Mouse (Mus musculus) stomach, embryonic 14.5 days (tissue): ENCODE data around the gene Tcte3. TPM values are rescaled to one million over a fixed set of nuclear protein-coding genes. Genes with fewer than 3 reads are reported as not detected.
A peak's percentile ranks its signal among the peaks of the same experiment; 100 is the strongest.

Experiments
- ATAC-seq: fragments of 200-750 bp; cut with Nextera tagmentation; 2 replicates; pipeline ENCODE4 v1.8.0; 2017; ENCODE audit warnings: low read depth, moderate TSS enrichment; ENCODE audit not compliant: insufficient number of reproducible peaks, insufficient read depth, low FRiP score
- H3K27ac ChIP-seq: fragments of 300-500 bp; sonication (generic); 2 replicates; pipeline ENCODE4 v1.5.1; 2014; ENCODE audit warnings: mild to moderate bottlenecking, low read length, moderate library complexity, mixed read lengths
- H3K27me3 ChIP-seq: fragments of 300-500 bp; sonication (generic); 2 replicates; pipeline ENCODE4 v1.6.1; 2014; ENCODE audit warnings: low read length, control low read depth, mixed read lengths; ENCODE audit not compliant: control insufficient read depth, insufficient read depth
- H3K36me3 ChIP-seq: fragments of 300-500 bp; sonication (generic); 2 replicates; pipeline ENCODE4 v1.6.1; 2014; ENCODE audit warnings: mild to moderate bottlenecking, control low read depth, low read length, moderate library complexity, mixed read lengths; ENCODE audit not compliant: control insufficient read depth, insufficient read depth
- H3K4me1 ChIP-seq: fragments of 300-500 bp; sonication (generic); 2 replicates; pipeline ENCODE4 v1.6.1; 2014; ENCODE audit warnings: low read length, control low read depth, mixed read lengths; ENCODE audit not compliant: control insufficient read depth, insufficient read depth
- H3K4me2 ChIP-seq: fragments of 300-500 bp; sonication (generic); replicated peaks from 2 replicates; pipeline ENCODE4 v1.6.1; 2014; ENCODE audit warnings: low read depth, low read length, control low read depth
- H3K4me3 ChIP-seq: fragments of 300-500 bp; sonication (generic); 2 replicates; pipeline ENCODE4 v1.5.1; 2014; ENCODE audit warnings: low read depth, low read length, control low read depth
- H3K9ac ChIP-seq: fragments of 300-500 bp; sonication (generic); replicated peaks from 2 replicates; pipeline ENCODE4 v1.6.1; 2014; ENCODE audit warnings: low read depth, mild to moderate bottlenecking, control low read depth, low read length, moderate library complexity, mixed read lengths
- H3K9me3 ChIP-seq: fragments of 300-500 bp; sonication (generic); 2 replicates; pipeline ENCODE4 v1.6.1; 2016; ENCODE audit warnings: low read depth, low read length, control low read depth; ENCODE audit not compliant: control insufficient read depth
- whole genome bisulfite sequencing: fragments of 180-500 bp; shearing (Covaris S2); extraction: QIAGEN DNeasy Blood & Tissue Kit; methylation state at CpG from one replicate; pipeline ENCODE4 v1.1.7; 2014; 5-methylcytosine and 5-hydroxymethylcytosine counted together
- polyA plus RNA-seq: library from polyadenylated mRNA; unstranded; fragments of >200 nt; fragmentation: Nextera tagmentation; extraction: Ambion mirVana; gene quantifications from 2 replicates; pipeline ENCODE4 v1.2.1, GENCODE M21; 2014

The Tcte3 gene
- polyA plus RNA-seq, 1 experiment from 2014 or later, result not detected

GRCm38 (mm10) chr17:15069124-15069523 lies 27.8 kb upstream of the Tcte3 start:
- ATAC-seq, result no peak
- Histone ChIP-seq H3K4me1 (peaks cover 6% of the 10 kb centered on the region; the same call in 1 of the 2 replicates), H3K27me3 (no peaks in the 10 kb centered on the region), H3K27ac (no peak overlapping the region), H3K9ac (no peak overlapping the region), H3K4me2 (no peak overlapping the region), H3K36me3 (no peaks in the 10 kb centered on the region), H3K4me3 (no peak overlapping the region), H3K9me3 (no peaks in the 10 kb centered on the region)
- 53% methylated on average over 2 of the region's 2 CpGs for WGBS

GRCm38 (mm10) chr17:15068040-15068792 lies 26.9 kb upstream of the Tcte3 start:
- no peak for ATAC-seq
- Histone ChIP-seq H3K27ac (no peak overlapping the region), H3K27me3 (no peaks in the 10 kb centered on the region), H3K4me1 (peaks cover 6% of the 10 kb centered on the region; the same call in 1 of the 2 replicates), H3K36me3 (peaks cover 4% of the 10 kb centered on the region; the same call in 1 of the 2 replicates), H3K4me3 (no peak overlapping the region), H3K4me2 (no peak overlapping the region), H3K9ac (no peak overlapping the region), H3K9me3 (no peaks in the 10 kb centered on the region)
- WGBS, result 58% methylated on average over 8 of the region's 8 CpGs

- Histone ChIP-seq H3K27me3 (no peaks in the 10 kb centered on the region), H3K27ac (no peak overlapping the region), H3K4me2 (no peak overlapping the region), H3K4me1 (peaks cover 6% of the 10 kb centered on the region; the same call in 1 of the 2 replicates), H3K36me3 (peaks cover 4% of the 10 kb centered on the region; the same call in 1 of the 2 replicates), H3K9me3 (no peaks in the 10 kb centered on the region), H3K4me3 (no peak overlapping the region), H3K9ac (no peak overlapping the region)
- WGBS, result 68% methylated on average over 1 of the region's 1 CpGs
- no peak for ATAC-seq
These were observed 25.6 kb upstream of the Tcte3 start for GRCm38 (mm10) chr17:15066911-15067310.

GRCm38 (mm10) chr17:15066066-15066465 lies 24.8 kb upstream of the Tcte3 start:
- WGBS, result 46% methylated on average over 6 of the region's 6 CpGs

GRCm38 (mm10) chr17:15065391-15066024 lies 24.2 kb upstream of the Tcte3 start:
- Histone ChIP-seq H3K36me3 (peaks cover 4% of the 10 kb centered on the region; the same call in 1 of the 2 replicates), H3K4me1 (peaks cover 6% of the 10 kb centered on the region; the same call in 1 of the 2 replicates), H3K9me3 (no peaks in the 10 kb centered on the region), H3K27ac (no peak overlapping the region), H3K4me3 (no peak overlapping the region), H3K4me2 (peak overlapping the region; percentile 27; the same call in 1 of the 2 replicates), H3K9ac (no peak overlapping the region), H3K27me3 (no peaks in the 10 kb centered on the region)
- 40% methylated on average over 13 of the region's 13 CpGs for WGBS
- ATAC-seq, result peak; percentile 36; the same call in 1 of the 2 replicates

More at GRCm38 (mm10) chr17:15066066-15066465, 24.8 kb upstream of the Tcte3 start:
- H3K9me3 ChIP-seq, result no peaks in the 10 kb centered on the region
- H3K27ac ChIP-seq, result no peak overlapping the region
- no peak overlapping the region for H3K4me3 ChIP-seq
- H3K36me3 ChIP-seq, result peaks cover 4% of the 10 kb centered on the region; the same call in 1 of the 2 replicates
- no peaks in the 10 kb centered on the region for H3K27me3 ChIP-seq
- no peak overlapping the region for H3K9ac ChIP-seq
- ATAC-seq, result peak; percentile 60; the same call in 1 of the 2 replicates
- H3K4me2 ChIP-seq, result peak overlapping the region; percentile 27; the same call in 1 of the 2 replicates
- H3K4me1 ChIP-seq, result peaks cover 6% of the 10 kb centered on the region; the same call in 1 of the 2 replicates

- Histone ChIP-seq H3K4me3 (no peak overlapping the region), H3K27ac (no peak overlapping the region), H3K27me3 (no peaks in the 10 kb centered on the region), H3K36me3 (peaks cover 4% of the 10 kb centered on the region; the same call in 1 of the 2 replicates), H3K4me1 (no peaks in the 10 kb centered on the region), H3K4me2 (no peak overlapping the region), H3K9ac (no peak overlapping the region), H3K9me3 (no peaks in the 10 kb centered on the region)
- WGBS, result 85% methylated on average over 6 of the region's 6 CpGs
- no peak for ATAC-seq
These were observed 19.1 kb upstream of the Tcte3 start for GRCm38 (mm10) chr17:15060356-15060755.

GRCm38 (mm10) chr17:15059646-15060045 lies 18.4 kb upstream of the Tcte3 start:
- no peaks in the 10 kb centered on the region for H3K9me3 ChIP-seq
- H3K36me3 ChIP-seq, result peaks cover 4% of the 10 kb centered on the region; the same call in 1 of the 2 replicates
- no peak overlapping the region for H3K9ac ChIP-seq
- no peak overlapping the region for H3K4me2 ChIP-seq
- H3K27me3 ChIP-seq, result no peaks in the 10 kb centered on the region
- no peaks in the 10 kb centered on the region for H3K4me1 ChIP-seq
- WGBS, result 92% methylated on average over 14 of the region's 14 CpGs
- no peak overlapping the region for H3K27ac ChIP-seq
- ATAC-seq, result no peak
- no peak overlapping the region for H3K4me3 ChIP-seq

- Histone ChIP-seq H3K4me3 (no peak overlapping the region), H3K36me3 (no peaks in the 10 kb centered on the region; the same call in 1 of the 2 replicates), H3K4me2 (no peak overlapping the region), H3K9me3 (no peaks in the 10 kb centered on the region), H3K9ac (no peak overlapping the region), H3K4me1 (no peaks in the 10 kb centered on the region), H3K27me3 (no peaks in the 10 kb centered on the region), H3K27ac (no peak overlapping the region)
- 84% methylated on average over 5 of the region's 5 CpGs for WGBS
- ATAC-seq, result no peak
These were observed 16.9 kb upstream of the Tcte3 start for GRCm38 (mm10) chr17:15058161-15058591.
